Mouse (Mus musculus): ENCODE measurements around the gene Olfr599.
"Not testable (repeated sequence)": the region's sequence is repeated elsewhere in the genome, so short reads cannot be mapped to it uniquely, and the experiment has no call there.

Olfr599 gene

DNA sequence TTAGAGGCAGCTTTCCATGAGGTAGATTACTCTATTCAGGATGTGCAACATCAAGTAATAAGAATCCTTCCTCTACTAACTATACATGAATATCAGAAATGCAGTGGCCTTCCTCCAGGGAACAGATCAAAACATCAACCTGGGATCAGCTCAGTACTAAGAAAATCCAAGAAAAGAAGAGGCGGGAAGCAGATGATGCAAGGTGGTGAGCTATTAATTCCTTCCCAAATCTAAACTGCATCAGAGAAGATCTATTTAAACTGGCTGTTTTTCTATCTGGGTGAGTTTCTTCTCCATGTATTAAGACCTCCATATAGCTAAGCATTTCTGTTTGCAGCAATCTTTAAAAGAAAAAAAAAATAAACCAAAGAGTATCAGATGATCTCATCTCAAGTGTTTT, at the start of gene Olfr599:
TSS of gene Olfr599 (plus strand) at position 301 of the 400 bp plus-strand sequence.
- no peak for DNase-seq

GRCm38 (mm10) chr7:103305348-103305747, 30.4 kb upstream of the Olfr599 start, which contains the start of gene Olfr596:
TSS of gene Olfr596 (plus strand) at chr7:103305648.
- DNase-seq: not testable (repeated sequence)

GRCm38 (mm10) chr7:103316015-103316414, 19.7 kb upstream of the Olfr599 start, which contains the start of gene Olfr597:
TSS of gene Olfr597 (plus strand) at chr7:103316315.
- DNase-seq: not testable (repeated sequence)

- no peak for DNase-seq
Measured at GRCm38 (mm10) chr7:103323268-103323667, 12.4 kb upstream of the Olfr599 start, which contains the start of gene Olfr598. TSS of gene Olfr598 (plus strand) at chr7:103323568.

DNA sequence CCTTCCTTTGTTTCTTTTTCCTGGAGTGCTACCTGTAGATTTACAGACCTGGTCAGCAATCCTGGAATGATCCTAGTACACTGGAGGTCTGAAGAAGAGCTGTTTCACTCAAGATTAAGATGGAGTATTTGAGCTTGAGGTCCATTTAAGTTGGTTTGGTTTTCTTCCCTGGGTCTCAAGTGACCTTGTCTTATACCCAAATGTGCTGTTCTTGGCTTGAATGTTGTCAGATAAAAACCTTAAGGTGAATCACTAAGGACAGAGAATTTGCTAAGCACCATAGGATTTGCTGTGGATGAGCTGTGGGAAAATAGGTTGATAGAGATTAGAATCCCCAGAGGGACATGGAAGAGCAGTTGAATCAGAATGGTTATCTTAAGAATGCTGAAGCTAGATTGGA, 13.9 kb downstream of the Olfr599 start, which contains the start of gene Olfr600:
TSS of gene Olfr600 (minus strand) at position 101 of the 400 bp plus-strand sequence.
- no peak for DNase-seq

DNA sequence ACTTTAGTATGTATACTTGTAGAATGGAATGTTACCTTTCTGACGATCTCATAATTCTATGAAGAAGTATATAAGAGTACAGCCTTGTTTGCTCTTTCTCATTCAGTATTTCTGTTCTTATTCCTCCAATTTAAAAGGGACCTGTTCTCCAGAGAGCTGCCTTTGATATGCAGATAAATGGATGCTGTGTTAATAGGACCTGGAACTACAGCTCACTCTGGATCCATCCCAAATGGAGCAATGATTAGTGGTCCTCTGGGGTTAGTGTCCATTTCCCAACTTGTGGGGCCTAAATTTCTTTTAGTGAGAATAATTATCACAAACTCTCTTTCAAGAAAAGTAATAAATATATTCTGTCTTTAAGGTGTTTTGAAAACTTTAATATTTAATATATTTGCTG, 26.8 kb downstream of the Olfr599 start, which contains the start of gene Olfr601:
TSS of gene Olfr601 (minus strand) at position 101 of the 400 bp plus-strand sequence.
- no peak for DNase-seq

- no peak for DNase-seq
Measured at GRCm38 (mm10) chr7:103386077-103386476, 50.4 kb downstream of the Olfr599 start, which contains the start of gene Olfr603. TSS of gene Olfr603 (minus strand) at chr7:103386177.

Measured in kidney, postnatal 36 days (tissue).